Mouse (Mus musculus) hindbrain, embryonic 15.5 days (tissue): Measurements from ENCODE around the gene Ppp1r16b. TPM values are rescaled to one million over a fixed set of nuclear protein-coding genes. Genes with fewer than 3 reads are reported as not detected.

Experiments used
- ATAC-seq: fragments of 200-750 bp; cut with Nextera tagmentation; 2 replicates; pipeline ENCODE4 v1.8.0; 2017; ENCODE audit warnings: low read depth, moderate number of reproducible peaks, moderate TSS enrichment; ENCODE audit not compliant: low FRiP score
- H3K27ac ChIP-seq: fragments of 300-500 bp; sonication (generic); replicated peaks from 2 replicates; pipeline ENCODE4 v1.5.1; 2015; ENCODE audit warnings: mild to moderate bottlenecking, inconsistent platforms
- H3K27me3 ChIP-seq: fragments of 300-500 bp; sonication (generic); 2 replicates; pipeline ENCODE4 v1.6.1; 2015; ENCODE audit warnings: control low read depth, inconsistent platforms
- H3K36me3 ChIP-seq: fragments of 300-500 bp; sonication (generic); 2 replicates; pipeline ENCODE4 v1.6.1; 2015; ENCODE audit warnings: control low read depth, inconsistent platforms
- H3K4me1 ChIP-seq: fragments of 300-500 bp; sonication (generic); replicated peaks from 2 replicates; pipeline ENCODE4 v1.6.1; 2015; ENCODE audit warnings: control low read depth, inconsistent platforms
- H3K4me2 ChIP-seq: fragments of 300-500 bp; sonication (generic); 2 replicates; pipeline ENCODE4 v1.6.1; 2015; ENCODE audit warnings: moderate library complexity, mild to moderate bottlenecking, inconsistent platforms
- H3K4me3 ChIP-seq: fragments of 300-500 bp; sonication (generic); 2 replicates; pipeline ENCODE4 v1.5.1; 2015; ENCODE audit warnings: mild to moderate bottlenecking, inconsistent platforms
- H3K9ac ChIP-seq: fragments of 300-500 bp; sonication (generic); 2 replicates; pipeline ENCODE4 v1.6.1; 2015; ENCODE audit warnings: inconsistent platforms
- H3K9me3 ChIP-seq: fragments of 300-500 bp; sonication (generic); 2 replicates; pipeline ENCODE4 v1.6.1; 2016; ENCODE audit warnings: control low read depth, inconsistent platforms
- WGBS: fragments of 180-500 bp; shearing (Covaris S2); methylation state at CpG from one replicate; pipeline ENCODE4 v1.1.7; 2015; 5-methylcytosine and 5-hydroxymethylcytosine counted together
- polyA plus RNA-seq: library from polyadenylated mRNA; unstranded; fragments of >200 nt; fragmentation: Nextera tagmentation; extraction: Ambion mirVana; gene quantifications from 2 replicates; pipeline ENCODE4 v1.2.1, GENCODE M21; 2015

Gene Ppp1r16b
- polyA plus RNA-seq, 1 experiment from 2014 or later = 23.4 TPM

- Histone ChIP-seq H3K4me2 (no peak overlapping the region), H3K9me3 (no peaks in the 10 kb centered on the region), H3K4me1 (peaks cover 28% of the 10 kb centered on the region), H3K36me3 (no peaks in the 10 kb centered on the region), H3K27me3 (no peaks in the 10 kb centered on the region), H3K27ac (peak overlapping the region; percentile 14; the same call in 1 of the 2 replicates), H3K9ac (no peak overlapping the region), H3K4me3 (no peak overlapping the region)
- 55% methylated on average over 11 of the region's 11 CpGs for WGBS
- ATAC-seq = no peak
Observed at GRCm38 (mm10) chr2:158682344-158683037, 17.3 kb downstream of the Ppp1r16b start.

- no peak overlapping the region; the same call in 1 of the 2 replicates for H3K27ac ChIP-seq
- 15% methylated on average over 4 of the region's 4 CpGs for WGBS
- no peak overlapping the region for H3K4me2 ChIP-seq
- H3K9me3 ChIP-seq = no peaks in the 10 kb centered on the region
- H3K36me3 ChIP-seq = no peaks in the 10 kb centered on the region
- no peak overlapping the region for H3K9ac ChIP-seq
- H3K4me3 ChIP-seq = no peak overlapping the region
- no peaks in the 10 kb centered on the region for H3K27me3 ChIP-seq
- no peak for ATAC-seq
- H3K4me1 ChIP-seq = peaks cover 33% of the 10 kb centered on the region
Observed at GRCm38 (mm10) chr2:158683038-158683413, 17.8 kb downstream of the Ppp1r16b start.

DNA sequence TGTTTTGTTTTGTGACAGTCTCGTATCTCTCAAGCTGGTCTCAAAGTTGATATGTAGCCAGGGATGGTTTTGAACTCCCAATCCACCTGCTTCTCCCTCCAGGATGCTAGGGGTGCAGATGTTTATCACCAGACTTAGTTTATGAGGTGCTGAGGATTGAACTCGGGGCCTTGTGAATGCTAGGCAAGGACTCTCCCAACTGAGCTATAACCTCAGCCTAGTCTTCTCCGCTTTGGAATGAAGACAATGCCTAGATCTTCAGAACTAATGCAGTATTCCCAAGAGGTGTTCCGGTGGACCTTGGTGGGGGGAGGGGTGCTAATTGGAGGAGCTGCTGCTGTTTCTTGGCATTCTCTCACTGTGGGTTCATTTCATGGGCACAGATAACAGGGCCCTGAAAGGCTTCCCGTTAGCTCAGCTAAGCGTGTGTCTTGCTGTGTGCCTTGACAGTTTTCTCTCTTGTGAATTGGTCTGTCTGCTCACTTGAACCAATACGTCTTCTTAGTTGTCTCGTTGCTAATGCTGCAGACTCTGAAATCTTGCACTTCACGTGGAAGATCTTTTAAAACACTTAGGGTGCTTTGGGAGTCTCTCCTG, 19.1 kb downstream of the Ppp1r16b start:
- Histone ChIP-seq H3K27ac (peak overlapping the region; percentile 49), H3K4me2 (no peak overlapping the region), H3K9ac (no peak overlapping the region), H3K4me3 (no peak overlapping the region), H3K4me1 (peaks cover 36% of the 10 kb centered on the region), H3K27me3 (no peaks in the 10 kb centered on the region), H3K36me3 (no peaks in the 10 kb centered on the region), H3K9me3 (no peaks in the 10 kb centered on the region)
- WGBS = 49% methylated on average over 9 of the region's 9 CpGs
- ATAC-seq = no peak

GRCm38 (mm10) chr2:158684910-158685309, 19.7 kb downstream of the Ppp1r16b start:
- Histone ChIP-seq H3K4me1 (peaks cover 41% of the 10 kb centered on the region), H3K4me3 (no peak overlapping the region), H3K9ac (no peak overlapping the region), H3K9me3 (no peaks in the 10 kb centered on the region), H3K27ac (no peak overlapping the region), H3K36me3 (no peaks in the 10 kb centered on the region), H3K27me3 (no peaks in the 10 kb centered on the region), H3K4me2 (no peak overlapping the region)
- WGBS = 80% methylated on average over 3 of the region's 3 CpGs
- ATAC-seq = no peak

DNA sequence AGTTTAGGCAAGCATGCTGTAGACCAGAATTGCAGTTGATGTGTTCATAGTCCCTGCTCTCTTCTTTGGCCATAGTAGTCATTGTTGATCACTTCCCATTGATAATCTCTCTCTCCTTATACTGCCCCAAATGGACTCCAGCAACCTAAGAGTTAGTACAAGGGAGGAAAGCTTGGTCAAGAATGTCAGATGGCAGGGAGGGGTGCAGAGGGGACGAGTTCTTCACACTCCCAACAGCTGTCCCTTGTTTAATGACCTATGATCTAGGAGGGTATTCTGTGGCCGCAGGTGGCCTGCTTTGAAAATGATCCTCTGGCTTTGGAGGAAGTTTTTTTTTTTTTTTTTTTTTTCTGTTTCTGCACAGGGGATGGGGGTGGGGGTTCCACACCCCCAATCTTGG, 21.2 kb downstream of the Ppp1r16b start:
- no peaks in the 10 kb centered on the region for H3K36me3 ChIP-seq
- no peak overlapping the region for H3K27ac ChIP-seq
- no peak overlapping the region for H3K4me2 ChIP-seq
- H3K9ac ChIP-seq = no peak overlapping the region
- H3K9me3 ChIP-seq = no peaks in the 10 kb centered on the region
- no peak for ATAC-seq
- WGBS = 54% methylated on average over 2 of the region's 2 CpGs
- no peaks in the 10 kb centered on the region for H3K27me3 ChIP-seq
- no peak overlapping the region for H3K4me3 ChIP-seq
- H3K4me1 ChIP-seq = peaks cover 47% of the 10 kb centered on the region

- H3K4me3 ChIP-seq = no peak overlapping the region
- H3K4me2 ChIP-seq = peak overlapping the region; percentile 30
- no peaks in the 10 kb centered on the region for H3K27me3 ChIP-seq
- no peak for ATAC-seq
- no peaks in the 10 kb centered on the region for H3K9me3 ChIP-seq
- 0 out of 2 replicates have a peak overlapping the region, but pooled peaks have one; percentile 34 for H3K27ac ChIP-seq
- H3K9ac ChIP-seq = no peak overlapping the region
- 45% methylated on average over 25 of the region's 25 CpGs for WGBS
- H3K4me1 ChIP-seq = peaks cover 43% of the 10 kb centered on the region
- no peaks in the 10 kb centered on the region for H3K36me3 ChIP-seq
Observed at GRCm38 (mm10) chr2:158687804-158688241, 22.6 kb downstream of the Ppp1r16b start.

DNA sequence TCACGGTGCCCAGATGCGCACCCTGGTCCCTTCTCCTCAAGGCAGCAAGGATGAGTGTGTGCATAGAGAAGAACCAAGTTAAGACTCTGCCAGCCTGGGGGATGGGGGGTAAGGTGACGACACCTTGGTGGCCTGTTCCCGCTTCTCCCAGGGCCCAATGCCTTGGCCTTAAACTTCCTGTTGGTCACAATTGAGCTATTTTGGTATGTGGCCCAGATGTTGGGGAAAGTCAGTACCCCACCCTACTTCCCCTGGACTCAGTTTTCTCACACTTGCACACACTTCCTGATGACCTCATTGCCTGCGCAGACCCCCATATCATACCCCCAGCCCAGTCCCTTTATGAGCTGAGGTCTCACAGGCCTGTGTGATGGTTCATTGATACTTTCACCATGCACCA, 23.9 kb downstream of the Ppp1r16b start:
- no peak overlapping the region for H3K9ac ChIP-seq
- no peak overlapping the region for H3K4me3 ChIP-seq
- no peak for ATAC-seq
- no peak overlapping the region for H3K27ac ChIP-seq
- 88% methylated on average over 5 of the region's 5 CpGs for WGBS
- peaks cover 39% of the 10 kb centered on the region for H3K4me1 ChIP-seq
- no peaks in the 10 kb centered on the region for H3K36me3 ChIP-seq
- no peaks in the 10 kb centered on the region for H3K27me3 ChIP-seq
- no peaks in the 10 kb centered on the region for H3K9me3 ChIP-seq
- no peak overlapping the region for H3K4me2 ChIP-seq

- H3K9me3 ChIP-seq = no peaks in the 10 kb centered on the region
- H3K4me3 ChIP-seq = no peak overlapping the region
- H3K9ac ChIP-seq = no peak overlapping the region
- H3K4me1 ChIP-seq = peaks cover 33% of the 10 kb centered on the region
- H3K27ac ChIP-seq = no peak overlapping the region
- H3K27me3 ChIP-seq = no peaks in the 10 kb centered on the region
- no peak for ATAC-seq
- no peak overlapping the region for H3K4me2 ChIP-seq
- no peaks in the 10 kb centered on the region for H3K36me3 ChIP-seq
- 59% methylated on average over 7 of the region's 7 CpGs for WGBS
Observed at GRCm38 (mm10) chr2:158689640-158690039, 24.4 kb downstream of the Ppp1r16b start.

DNA sequence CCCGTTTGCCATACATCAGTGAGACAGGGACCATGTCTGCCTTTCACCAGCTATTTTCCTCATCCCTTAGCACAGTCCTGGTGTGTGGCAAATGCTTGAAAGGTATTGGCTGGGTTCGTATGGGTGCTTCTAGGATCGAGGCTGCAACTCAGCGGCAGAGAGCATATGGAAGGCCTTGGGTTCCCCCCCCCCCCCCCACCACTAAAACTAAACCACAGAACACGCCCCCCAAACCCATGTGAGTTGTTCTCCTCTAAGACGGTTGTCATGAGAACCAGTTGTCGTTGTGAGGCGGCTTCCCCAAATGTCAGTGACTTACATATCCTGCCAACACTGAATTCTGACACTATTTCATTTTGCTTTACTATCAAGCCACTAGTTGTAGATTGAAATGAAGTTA, 24.9 kb downstream of the Ppp1r16b start:
- WGBS = 52% methylated on average over 8 of the region's 8 CpGs
- Histone ChIP-seq H3K27ac (no peak overlapping the region), H3K36me3 (no peaks in the 10 kb centered on the region), H3K4me2 (no peak overlapping the region), H3K9ac (no peak overlapping the region), H3K9me3 (no peaks in the 10 kb centered on the region), H3K27me3 (no peaks in the 10 kb centered on the region), H3K4me1 (peaks cover 29% of the 10 kb centered on the region), H3K4me3 (no peak overlapping the region)
- ATAC-seq = no peak

- Histone ChIP-seq H3K4me2 (no peak overlapping the region), H3K4me3 (no peak overlapping the region), H3K9me3 (no peaks in the 10 kb centered on the region), H3K27me3 (no peaks in the 10 kb centered on the region), H3K27ac (no peak overlapping the region), H3K4me1 (peaks cover 26% of the 10 kb centered on the region), H3K36me3 (no peaks in the 10 kb centered on the region), H3K9ac (no peak overlapping the region)
- no peak for ATAC-seq
- WGBS = 79% methylated on average over 6 of the region's 6 CpGs
Observed at GRCm38 (mm10) chr2:158692191-158692590, 27.0 kb downstream of the Ppp1r16b start.

DNA sequence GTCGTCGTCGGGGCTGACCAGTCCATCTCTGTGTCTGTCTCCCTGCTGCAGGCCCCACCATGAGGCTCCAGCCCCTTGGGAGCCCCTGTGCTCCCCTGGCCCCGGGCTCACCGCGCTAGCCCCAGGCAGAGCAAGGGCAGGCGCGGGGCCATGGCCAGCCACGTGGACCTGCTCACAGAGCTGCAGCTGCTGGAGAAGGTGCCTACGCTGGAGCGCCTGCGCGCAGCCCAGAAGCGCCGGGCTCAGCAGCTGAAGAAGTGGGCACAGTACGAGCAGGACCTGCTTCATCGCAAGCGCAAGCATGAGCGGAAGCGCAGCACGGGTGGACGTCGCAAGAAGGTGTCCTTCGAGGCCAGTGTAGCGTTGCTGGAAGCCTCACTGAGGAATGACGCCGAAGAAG, 30.6 kb downstream of the Ppp1r16b start:
- 86% methylated on average over 27 of the region's 27 CpGs for WGBS
- no peak overlapping the region for H3K4me2 ChIP-seq
- H3K4me3 ChIP-seq = no peak overlapping the region
- no peak overlapping the region for H3K27ac ChIP-seq
- H3K27me3 ChIP-seq = no peaks in the 10 kb centered on the region
- no peak for ATAC-seq
- H3K36me3 ChIP-seq = no peaks in the 10 kb centered on the region
- H3K9me3 ChIP-seq = no peaks in the 10 kb centered on the region
- H3K9ac ChIP-seq = no peak overlapping the region
- 0 out of 2 replicates have a peak, but pooled peaks cover 4% of the 10 kb centered on the region for H3K4me1 ChIP-seq

GRCm38 (mm10) chr2:158696451-158696850, 31.3 kb downstream of the Ppp1r16b start:
- Histone ChIP-seq H3K4me2 (no peak overlapping the region), H3K4me3 (no peak overlapping the region), H3K4me1 (0 out of 2 replicates have a peak, but pooled peaks cover 4% of the 10 kb centered on the region), H3K9ac (no peak overlapping the region), H3K27ac (no peak overlapping the region), H3K36me3 (no peaks in the 10 kb centered on the region), H3K27me3 (no peaks in the 10 kb centered on the region), H3K9me3 (no peaks in the 10 kb centered on the region)
- no peak for ATAC-seq
- 92% methylated on average over 6 of the region's 6 CpGs for WGBS
